Mouse (Mus musculus): ENCODE results near the gene Hist1h2bk. TPM values are rescaled to one million over a fixed set of nuclear protein-coding genes. Genes with fewer than 3 reads are reported as not detected.

The Hist1h2bk gene
- polyA plus RNA-seq, 1 experiment from 2014 or later: 6.6 TPM

DNA sequence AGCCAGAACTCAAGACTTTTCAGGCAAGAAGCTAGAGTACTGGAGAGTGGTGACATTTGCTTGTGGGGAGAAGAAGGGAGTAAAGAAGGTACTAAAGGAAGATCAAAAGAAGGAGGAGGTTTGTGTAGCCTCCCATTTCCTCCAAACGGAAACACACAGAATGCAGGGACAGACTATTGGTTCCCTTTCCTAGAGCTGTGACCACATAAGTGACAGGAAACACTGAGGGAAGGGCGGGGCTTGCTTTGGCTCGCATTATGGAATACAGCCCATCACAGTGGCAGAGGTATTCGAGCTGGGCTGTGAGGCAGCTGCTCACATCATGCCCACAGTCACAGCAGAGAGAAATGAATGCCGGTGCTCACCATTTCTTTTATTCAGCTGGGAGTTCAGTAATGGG is 33.8 kb upstream of the Hist1h2bk start:
- H3K27ac ChIP-seq: no peak overlapping the region
- no peaks in the 10 kb centered on the region for H3K36me3 ChIP-seq
- peaks cover 27% of the 10 kb centered on the region for H3K4me1 ChIP-seq (replicated peaks)
- no peaks in the 10 kb centered on the region for H3K9me3 ChIP-seq
- H3K4me3 ChIP-seq: peak overlapping the region; percentile 1; the same call in 1 of the 2 replicates
- peaks cover 100% of the 10 kb centered on the region for H3K27me3 ChIP-seq (ENCODE audit: insufficient read depth, poor library complexity, severe bottlenecking)
- no peak for DNase-seq (ENCODE audit: low spot score)
- WGBS: 24% methylated on average over 5 of the region's 5 CpGs

DNA sequence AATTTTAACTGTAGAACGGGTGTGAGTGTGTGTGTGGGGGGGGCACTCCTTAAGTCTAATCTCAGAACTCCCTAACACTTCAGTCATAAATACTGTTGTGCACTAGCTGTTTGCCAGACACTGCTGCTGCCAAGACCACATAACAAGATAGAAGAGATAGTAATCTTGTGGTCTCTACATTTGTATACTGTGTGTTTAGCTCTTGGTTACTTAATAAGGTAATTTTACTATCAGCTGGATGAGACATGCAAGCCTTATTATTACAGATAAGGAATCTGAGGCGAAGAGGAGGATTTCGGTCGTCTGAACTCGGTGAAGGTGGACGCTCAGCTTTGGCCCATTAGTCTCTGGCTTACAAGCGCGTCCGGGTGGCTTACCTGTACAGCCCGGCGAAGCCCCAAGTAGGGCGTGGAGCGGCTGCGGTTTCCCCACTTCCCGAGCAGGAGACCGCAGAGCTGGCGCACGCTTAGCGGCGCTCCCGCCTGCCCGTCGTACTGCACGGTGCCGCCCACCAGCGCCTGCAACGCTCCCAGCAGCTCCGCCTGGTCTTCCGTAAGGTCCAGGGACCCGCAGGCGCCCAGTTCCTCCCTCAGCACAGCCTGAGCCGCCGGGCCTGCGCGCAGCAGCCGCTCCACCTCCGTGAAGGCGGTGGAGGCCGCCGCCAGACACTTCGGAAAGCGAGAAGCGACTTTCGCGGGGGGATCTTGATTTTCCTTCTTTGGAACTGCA is 29.9 kb upstream of the Hist1h2bk start:
- Histone ChIP-seq H3K27me3 (ENCODE audit: insufficient read depth, poor library complexity, severe bottlenecking) (peaks cover 100% of the 10 kb centered on the region), H3K4me1 (replicated peaks) (peaks cover 23% of the 10 kb centered on the region), H3K9me3 (no peaks in the 10 kb centered on the region), H3K36me3 (no peaks in the 10 kb centered on the region), H3K4me3 (peak overlapping the region; percentile 64), H3K27ac (peak overlapping the region; percentile 40; the same call in 1 of the 2 replicates)
- peak; percentile 71 for DNase-seq (ENCODE audit: low spot score)
- WGBS: under 1% methylated on average over 45 of the region's 45 CpGs

GRCm38 (mm10) chr13:22006334-22007120 is 29.1 kb upstream of the Hist1h2bk start:
- H3K4me3 ChIP-seq: peak overlapping the region; percentile 64
- peaks cover 23% of the 10 kb centered on the region for H3K4me1 ChIP-seq (replicated peaks)
- no peaks in the 10 kb centered on the region for H3K9me3 ChIP-seq
- DNase-seq (ENCODE audit: low spot score): peak; percentile 50
- H3K36me3 ChIP-seq: no peaks in the 10 kb centered on the region
- under 1% methylated on average over 38 of the region's 38 CpGs for WGBS
- H3K27me3 ChIP-seq (ENCODE audit: insufficient read depth, poor library complexity, severe bottlenecking): peaks cover 100% of the 10 kb centered on the region
- no peak overlapping the region for H3K27ac ChIP-seq

- H3K27ac ChIP-seq: no peak overlapping the region
- H3K27me3 ChIP-seq (ENCODE audit: insufficient read depth, poor library complexity, severe bottlenecking): peaks cover 100% of the 10 kb centered on the region
- no peak for DNase-seq (ENCODE audit: low spot score)
- peak overlapping the region; percentile 64 for H3K4me3 ChIP-seq
- WGBS: 1% methylated on average over 18 of the region's 18 CpGs
- H3K9me3 ChIP-seq: no peaks in the 10 kb centered on the region
- H3K36me3 ChIP-seq: no peaks in the 10 kb centered on the region
- peaks cover 23% of the 10 kb centered on the region for H3K4me1 ChIP-seq (replicated peaks)
Measured at GRCm38 (mm10) chr13:22007121-22007510, 28.6 kb upstream of the Hist1h2bk start.

DNA sequence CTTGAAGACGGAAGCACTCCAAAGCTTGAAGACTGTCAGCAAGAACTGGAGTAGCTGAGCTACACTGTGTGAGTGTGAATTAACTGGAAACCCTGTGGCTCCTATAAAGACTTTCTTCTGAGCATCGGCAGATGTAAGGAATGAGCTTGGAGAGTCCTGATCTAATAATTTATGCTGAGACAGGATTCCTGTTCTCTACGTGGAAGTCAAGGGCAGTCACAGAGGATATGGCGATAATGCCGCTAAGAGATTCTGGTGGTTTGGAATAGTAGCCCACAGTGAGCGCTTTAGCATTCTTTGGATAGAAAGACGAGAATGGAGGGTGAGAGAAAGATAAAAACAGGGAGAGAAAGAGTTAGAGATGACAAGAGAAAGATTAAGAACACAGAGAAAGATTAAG is 27.8 kb upstream of the Hist1h2bk start:
- DNase-seq (ENCODE audit: low spot score): no peak
- 51% methylated on average over 7 of the region's 7 CpGs for WGBS
- Histone ChIP-seq H3K4me1 (replicated peaks) (peaks cover 23% of the 10 kb centered on the region), H3K9me3 (no peaks in the 10 kb centered on the region), H3K4me3 (peak overlapping the region; percentile 64; the same call in 1 of the 2 replicates), H3K36me3 (no peaks in the 10 kb centered on the region), H3K27ac (no peak overlapping the region), H3K27me3 (ENCODE audit: insufficient read depth, poor library complexity, severe bottlenecking) (peaks cover 100% of the 10 kb centered on the region)

DNA sequence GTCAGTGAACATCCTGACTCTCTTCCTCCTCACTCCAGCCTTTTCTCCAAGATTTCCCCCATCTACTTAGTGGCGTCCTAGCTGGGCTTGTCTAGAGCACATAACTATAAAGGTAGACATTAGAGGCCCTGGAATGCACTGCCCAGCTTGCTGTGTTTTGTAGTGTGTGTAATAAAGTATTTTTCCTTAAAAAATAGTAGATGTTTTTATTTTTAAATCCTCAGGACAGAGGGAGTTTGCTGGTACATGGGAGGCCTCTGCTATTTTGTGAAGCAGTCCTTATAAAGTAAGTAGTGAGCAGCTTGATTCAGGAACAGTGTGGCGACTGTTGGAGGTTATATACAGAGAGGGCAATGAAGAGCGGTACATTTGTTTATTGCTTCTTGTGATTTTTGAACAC is 27.0 kb upstream of the Hist1h2bk start:
- H3K4me1 ChIP-seq (replicated peaks): peaks cover 23% of the 10 kb centered on the region
- no peak for DNase-seq (ENCODE audit: low spot score)

DNA sequence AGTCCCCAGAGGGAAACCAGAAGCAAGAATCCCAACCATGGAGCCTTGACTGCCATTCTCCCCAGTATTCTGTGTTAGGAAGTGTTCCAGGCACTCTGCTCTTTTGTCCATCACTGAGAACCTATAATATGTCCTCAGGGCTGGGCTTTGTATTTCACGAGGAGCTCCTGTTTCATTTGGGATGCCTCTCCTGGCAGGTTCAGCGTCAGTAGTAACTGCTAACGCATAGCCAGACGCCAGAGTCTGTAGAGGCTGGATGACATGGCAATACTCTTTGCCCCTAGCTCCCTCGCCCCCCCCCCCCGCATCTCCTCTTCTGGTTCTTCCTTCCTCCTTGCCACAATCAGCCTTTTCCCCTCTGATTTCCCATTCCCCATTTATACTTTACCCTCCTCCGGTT is 26.0 kb upstream of the Hist1h2bk start, which contains the start of gene Prss16:
TSS of gene Prss16 (minus strand) at position 101 of the 400 bp plus-strand sequence.
- H3K4me3 ChIP-seq: no peak within 1 kb of the TSS
- WGBS: 39% methylated on average over 6 of the region's 7 CpGs

More for the DNA sequence above, 27.0 kb upstream of the Hist1h2bk start:
- Histone ChIP-seq H3K4me3 (no peak overlapping the region), H3K9me3 (no peaks in the 10 kb centered on the region), H3K27ac (no peak overlapping the region), H3K27me3 (ENCODE audit: insufficient read depth, poor library complexity, severe bottlenecking) (peaks cover 100% of the 10 kb centered on the region), H3K36me3 (no peaks in the 10 kb centered on the region)
- WGBS: 73% methylated on average over 3 of the region's 3 CpGs

DNA sequence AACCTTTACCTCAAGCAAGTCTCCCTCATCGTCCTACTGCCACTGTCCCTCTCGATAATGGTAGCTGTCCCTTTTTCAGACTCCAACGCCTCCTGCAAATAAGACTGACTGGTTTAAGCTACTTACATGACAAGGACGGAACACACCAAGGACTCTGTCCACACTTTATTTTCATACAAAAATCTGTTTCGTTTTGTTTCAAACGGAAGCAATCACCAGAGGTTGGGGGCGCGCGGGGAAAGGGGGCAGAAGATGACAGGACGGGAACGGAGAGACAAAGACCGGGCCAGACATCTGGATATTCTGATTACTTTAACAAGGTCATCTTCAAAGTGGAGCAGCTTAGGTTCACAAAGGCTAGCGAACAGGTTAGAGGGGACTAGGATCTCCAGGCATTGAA is 22.0 kb upstream of the Hist1h2bk start:
- H3K4me3 ChIP-seq: peak overlapping the region; percentile 37
- H3K27me3 ChIP-seq (ENCODE audit: insufficient read depth, poor library complexity, severe bottlenecking): peaks cover 90% of the 10 kb centered on the region
- no peak overlapping the region for H3K27ac ChIP-seq
- DNase-seq (ENCODE audit: low spot score): peak; percentile 41
- 20% methylated on average over 13 of the region's 13 CpGs for WGBS
- H3K36me3 ChIP-seq: no peaks in the 10 kb centered on the region
- peaks cover 4% of the 10 kb centered on the region; the same call in 1 of the 2 replicates for H3K9me3 ChIP-seq
- peaks cover 5% of the 10 kb centered on the region; the same call in 1 of the 2 replicates for H3K4me1 ChIP-seq (replicated peaks)

More for the DNA sequence above, 26.0 kb upstream of the Hist1h2bk start, which contains the start of gene Prss16:
- no peak for DNase-seq (ENCODE audit: low spot score)
- Histone ChIP-seq H3K27me3 (ENCODE audit: insufficient read depth, poor library complexity, severe bottlenecking) (peaks cover 100% of the 10 kb centered on the region), H3K36me3 (no peaks in the 10 kb centered on the region), H3K9me3 (no peaks in the 10 kb centered on the region), H3K4me1 (replicated peaks) (peaks cover 27% of the 10 kb centered on the region), H3K27ac (no peak within 1 kb of the TSS)

DNA sequence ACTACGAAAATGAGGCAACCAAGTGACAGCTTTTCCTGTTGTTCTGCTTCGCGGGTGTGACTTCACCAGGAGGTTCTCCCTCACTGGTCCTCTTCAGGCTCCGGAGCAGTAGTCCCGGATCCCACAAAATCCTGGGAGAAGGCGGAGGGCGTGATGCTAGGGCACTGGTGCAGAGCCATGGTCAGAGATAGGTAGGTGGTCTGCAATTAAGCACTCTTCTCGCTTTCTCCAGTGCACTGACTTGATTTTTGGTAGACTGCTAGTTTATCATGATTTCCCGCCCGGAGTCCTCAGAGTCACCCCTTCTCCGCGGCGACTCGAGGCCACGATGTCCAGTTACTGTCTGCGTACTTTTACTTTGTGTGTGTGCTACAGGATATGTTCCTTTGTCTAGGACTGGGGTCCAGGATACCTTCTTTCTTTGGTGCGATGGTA is 21.2 kb upstream of the Hist1h2bk start:
- 15% methylated on average over 17 of the region's 17 CpGs for WGBS
- Histone ChIP-seq H3K4me1 (replicated peaks) (peaks cover 5% of the 10 kb centered on the region; the same call in 1 of the 2 replicates), H3K36me3 (no peaks in the 10 kb centered on the region), H3K9me3 (peaks cover 4% of the 10 kb centered on the region; the same call in 1 of the 2 replicates), H3K27me3 (ENCODE audit: insufficient read depth, poor library complexity, severe bottlenecking) (peaks cover 90% of the 10 kb centered on the region), H3K27ac (no peak overlapping the region), H3K4me3 (peak overlapping the region; percentile 37)
- peak; percentile 49 for DNase-seq (ENCODE audit: low spot score)

DNA sequence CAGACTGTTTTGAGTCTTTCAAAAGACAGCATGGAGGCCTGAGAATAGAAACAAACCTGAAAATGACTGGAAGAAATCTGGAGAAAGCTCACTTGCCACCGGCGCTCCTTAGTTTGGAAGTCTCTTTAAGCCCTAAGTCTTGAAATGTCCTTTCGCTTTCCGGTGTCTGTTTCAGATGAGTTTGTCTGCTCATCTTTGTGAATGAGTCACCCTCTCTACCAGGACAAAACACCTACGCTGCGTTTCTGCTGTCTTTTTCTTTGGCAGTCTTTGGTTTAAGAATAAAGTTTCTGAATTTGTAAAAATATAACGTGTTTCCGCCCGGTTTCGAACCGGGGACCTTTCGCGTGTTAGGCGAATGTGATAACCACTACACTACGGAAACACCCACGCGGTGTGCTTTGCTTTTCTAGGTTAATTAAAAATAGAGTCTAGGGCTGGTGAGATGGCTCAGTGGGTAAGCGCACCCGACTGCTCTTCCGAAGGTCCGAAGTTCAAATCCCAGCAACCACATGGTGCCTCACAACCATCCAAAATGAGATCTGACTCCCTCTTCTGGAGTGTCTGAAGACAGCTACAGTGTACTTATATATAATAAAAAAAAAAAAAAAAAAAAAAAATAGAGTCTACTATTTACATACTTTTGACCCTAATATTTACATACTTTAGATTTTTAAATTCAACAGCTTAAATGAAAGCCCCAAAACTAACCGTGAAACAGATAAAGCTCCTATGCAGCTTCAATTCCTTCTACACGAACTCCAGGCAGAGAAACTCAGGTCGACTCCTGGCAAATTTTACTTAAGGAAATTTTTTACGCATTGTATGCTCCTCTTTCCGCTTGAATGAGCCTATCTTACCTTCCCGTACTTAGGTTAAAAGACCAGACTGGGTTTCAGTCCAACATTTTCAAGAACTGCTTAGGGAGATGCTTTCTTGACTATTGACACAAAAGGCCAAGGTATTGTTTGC is 19.9 kb upstream of the Hist1h2bk start:
- Histone ChIP-seq H3K4me1 (replicated peaks) (peaks cover 14% of the 10 kb centered on the region; the same call in 1 of the 2 replicates), H3K4me3 (peak overlapping the region; percentile 18; the same call in 1 of the 2 replicates), H3K27ac (no peak overlapping the region), H3K9me3 (peaks cover 4% of the 10 kb centered on the region; the same call in 1 of the 2 replicates), H3K36me3 (no peaks in the 10 kb centered on the region), H3K27me3 (ENCODE audit: insufficient read depth, poor library complexity, severe bottlenecking) (peaks cover 89% of the 10 kb centered on the region)
- whole genome bisulfite sequencing: 15% methylated on average over 27 of the region's 27 CpGs
- DNase-seq (ENCODE audit: low spot score): peak; percentile 84

DNA sequence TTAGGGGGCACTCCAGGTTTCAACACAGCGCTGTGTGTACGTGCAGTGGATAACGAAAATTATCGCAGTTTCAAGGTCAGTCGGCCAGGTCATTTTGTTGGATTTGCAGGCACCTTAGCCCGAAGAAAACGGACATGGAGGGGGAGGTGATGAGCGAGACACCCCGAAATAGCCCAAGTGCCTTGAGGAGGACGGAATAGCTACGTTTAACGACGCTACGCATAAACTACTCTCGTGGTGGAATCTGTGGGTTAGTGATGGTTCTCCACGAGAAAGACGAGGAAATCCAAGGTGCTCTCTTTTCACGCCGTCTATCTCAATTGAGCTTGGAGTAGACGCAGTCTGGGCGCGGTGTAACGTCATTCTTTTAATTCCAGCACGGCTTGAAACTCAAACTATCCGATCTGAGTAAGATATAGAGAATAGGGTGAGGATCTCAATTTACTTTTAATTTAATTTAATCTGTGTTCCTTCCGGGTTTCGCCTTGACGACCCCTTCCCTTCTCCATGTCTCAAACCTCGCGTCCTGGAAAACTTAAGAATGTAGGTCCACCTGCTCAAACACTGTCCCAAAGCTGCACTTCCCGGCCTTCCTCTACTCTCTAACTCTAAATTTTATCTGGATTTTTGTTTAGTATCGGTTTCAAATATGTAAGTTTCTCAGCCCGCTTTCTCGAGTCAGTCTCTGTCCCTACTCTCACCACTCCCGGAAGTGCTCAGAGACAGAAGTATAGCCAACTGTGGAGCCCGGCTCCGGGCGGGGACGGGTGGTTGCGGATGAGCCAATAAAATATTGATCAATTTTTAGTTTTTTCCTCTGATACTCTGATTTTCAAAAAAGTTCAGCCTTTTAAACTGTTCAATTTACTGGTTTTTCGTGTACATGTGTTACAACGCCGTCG is 15.5 kb upstream of the Hist1h2bk start:
- Histone ChIP-seq H3K4me3 (peak overlapping the region; percentile 60), H3K36me3 (no peaks in the 10 kb centered on the region), H3K27me3 (ENCODE audit: insufficient read depth, poor library complexity, severe bottlenecking) (peaks cover 47% of the 10 kb centered on the region), H3K4me1 (replicated peaks) (peaks cover 11% of the 10 kb centered on the region; the same call in 1 of the 2 replicates), H3K27ac (no peak overlapping the region), H3K9me3 (peaks cover 2% of the 10 kb centered on the region; the same call in 1 of the 2 replicates)
- peak; percentile 46 for DNase-seq (ENCODE audit: low spot score)
- WGBS: under 1% methylated on average over 44 of the region's 44 CpGs

Measured in hindbrain, embryonic 10.5 days (tissue).